Mouse (Mus musculus): ENCODE results near the gene D10Wsu102e. TPM values are rescaled to one million over a fixed set of nuclear protein-coding genes. Genes with fewer than 3 reads are reported as not detected.

Gene D10Wsu102e
- total and polyA plus RNA-seq, 2 experiments from 2014 or later: 0.59 to 2.4 TPM

GRCm38 (mm10) chr10:83533258-83533909 is 173.4 kb downstream of the D10Wsu102e start:
- WGBS: under 1% methylated on average over 27 of the region's 27 CpGs
- Histone ChIP-seq H3K4me1 (ENCODE audit: insufficient read depth, low read length) (no peaks in the 10 kb centered on the region), H3K27me3 (ENCODE audit: insufficient read depth, low read length) (no peaks in the 10 kb centered on the region), H3K4me2 (ENCODE audit: low read depth, low read length, poor library complexity, severe bottlenecking) (peak overlapping the region; percentile 78), H3K9me3 (ENCODE audit: low read length) (no peaks in the 10 kb centered on the region), H3K36me3 (ENCODE audit: insufficient read depth, low read length) (no peaks in the 10 kb centered on the region), H3K27ac (ENCODE audit: low read depth, low read length) (peak overlapping the region; percentile 77), H3K4me3 (ENCODE audit: low read depth, low read length) (peak overlapping the region; percentile 59), H3K9ac (replicated peaks; ENCODE audit: low read length, poor library complexity, severe bottlenecking) (peak overlapping the region; percentile 85)
- TF ChIP-seq CTCF (IDR thresholded peaks at IDR 0.05): no peak
- DNase-seq (ENCODE audit: low spot score) (peak; percentile 67), ATAC-seq (ENCODE audit: low FRiP score) (peak; percentile 45)

- peak within 1 kb of the TSS; percentile 77 for H3K27ac ChIP-seq (ENCODE audit: low read depth, low read length)
- no peaks in the 10 kb centered on the region for H3K36me3 ChIP-seq (ENCODE audit: insufficient read depth, low read length)
- H3K4me2 ChIP-seq (ENCODE audit: low read depth, low read length, poor library complexity, severe bottlenecking): peak within 1 kb of the TSS; percentile 78
- WGBS: under 1% methylated on average over 19 of the region's 21 CpGs
- peak within 1 kb of the TSS; percentile 59 for H3K4me3 ChIP-seq (ENCODE audit: low read depth, low read length)
- no peak for TF ChIP-seq CTCF (IDR thresholded peaks at IDR 0.05)
- DNase-seq (ENCODE audit: low spot score) (peak; percentile 82), ATAC-seq (ENCODE audit: low FRiP score) (peak; percentile 92)
- no peaks in the 10 kb centered on the region for H3K9me3 ChIP-seq (ENCODE audit: low read length)
- no peaks in the 10 kb centered on the region for H3K27me3 ChIP-seq (ENCODE audit: insufficient read depth, low read length)
- H3K4me1 ChIP-seq (ENCODE audit: insufficient read depth, low read length): no peaks in the 10 kb centered on the region
- H3K9ac ChIP-seq (replicated peaks; ENCODE audit: low read length, poor library complexity, severe bottlenecking): peak within 1 kb of the TSS; percentile 85
These were observed 173.9 kb downstream of the D10Wsu102e start, which contains the start of gene Aldh1l2 for GRCm38 (mm10) chr10:83533910-83534283. TSS of gene Aldh1l2 (minus strand) at chr10:83534140.

DNA sequence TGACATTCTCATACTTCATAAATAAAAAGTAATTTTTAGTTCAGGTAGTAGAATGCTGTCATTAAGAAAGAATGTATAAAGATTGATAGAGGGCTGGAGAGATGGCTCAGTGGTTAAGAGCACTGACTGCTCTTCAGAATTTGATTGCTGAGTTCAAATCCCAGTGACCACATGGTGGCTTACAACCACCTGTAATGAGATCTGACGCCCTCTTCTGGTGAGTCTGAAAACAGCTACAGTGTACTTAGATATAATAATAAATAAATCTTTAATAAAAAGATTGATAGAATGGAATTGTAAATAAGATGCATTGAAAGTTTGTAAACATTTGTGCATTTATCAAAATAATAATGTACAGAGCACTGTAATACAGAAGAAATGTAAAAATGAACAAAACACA is 176.4 kb downstream of the D10Wsu102e start:
- H3K27ac ChIP-seq (ENCODE audit: low read depth, low read length): no peak overlapping the region
- H3K9ac ChIP-seq (replicated peaks; ENCODE audit: low read length, poor library complexity, severe bottlenecking): no peak overlapping the region
- no peaks in the 10 kb centered on the region for H3K9me3 ChIP-seq (ENCODE audit: low read length)
- H3K36me3 ChIP-seq (ENCODE audit: insufficient read depth, low read length): no peaks in the 10 kb centered on the region
- no peak overlapping the region for H3K4me3 ChIP-seq (ENCODE audit: low read depth, low read length)
- WGBS: 10% methylated on average over 1 of the region's 1 CpGs
- no peak overlapping the region for H3K4me2 ChIP-seq (ENCODE audit: low read depth, low read length, poor library complexity, severe bottlenecking)
- peak; percentile 17; the same call in 1 of the 2 replicates for TF ChIP-seq CTCF (IDR thresholded peaks at IDR 0.05)
- ATAC-seq (ENCODE audit: low FRiP score) (no peak), DNase-seq (ENCODE audit: low spot score) (no peak)
- H3K27me3 ChIP-seq (ENCODE audit: insufficient read depth, low read length): no peaks in the 10 kb centered on the region
- H3K4me1 ChIP-seq (ENCODE audit: insufficient read depth, low read length): no peaks in the 10 kb centered on the region

Other genes with a start within 250 kb of the D10Wsu102e start
- 42.0 TPM in 2 replicates for gene Slc41a2, start 22.3 kb upstream of the D10Wsu102e start, total RNA-seq (2014; rRNA removed)
- gene Slc41a2, start 22.3 kb upstream of the D10Wsu102e start, polyA plus RNA-seq (2015; fragmentation: Nextera tagmentation; extraction: Ambion mirVana): 10.0 and 11.9 TPM in 2 replicates
- 21.5 and 27.4 TPM in 2 replicates for gene Aldh1l2, start 173.9 kb downstream of the D10Wsu102e start, total RNA-seq (2014; rRNA removed)
- gene Aldh1l2, start 173.9 kb downstream of the D10Wsu102e start, polyA plus RNA-seq (2015; fragmentation: Nextera tagmentation; extraction: Ambion mirVana): 8.7 and 10.8 TPM in 2 replicates
- gene Washc4, start 183.5 kb downstream of the D10Wsu102e start, total RNA-seq (2014; rRNA removed): 16.5 and 25.4 TPM in 2 replicates
- 21.8 and 22.1 TPM in 2 replicates for gene Washc4, start 183.5 kb downstream of the D10Wsu102e start, polyA plus RNA-seq (2015; fragmentation: Nextera tagmentation; extraction: Ambion mirVana)

Data from midbrain, postnatal 0 days (tissue).